Mouse (Mus musculus) limb, embryonic 11.5 days (tissue): ENCODE measurements around the gene Trmt5. TPM values are rescaled to one million over a fixed set of nuclear protein-coding genes. Genes with fewer than 3 reads are reported as not detected.

Experiments used
- ATAC-seq: fragments of 200-750 bp; cut with Nextera tagmentation; 2 replicates; pipeline ENCODE4 v1.8.0; 2017; ENCODE audit warnings: low read depth; ENCODE audit not compliant: insufficient number of reproducible peaks, low FRiP score, low TSS enrichment
- DNase-seq: peaks from one replicate; pipeline ENCODE4 v3.0.0-alpha.2; 2015; ENCODE audit warnings: low spot score
- H3K27ac ChIP-seq: fragments of 300-500 bp; sonication (generic); replicated peaks from 2 replicates; pipeline ENCODE4 v1.5.1; 2014; ENCODE audit warnings: low read depth, mild to moderate bottlenecking, low read length
- H3K27me3 ChIP-seq: fragments of 300-500 bp; sonication (generic); 2 replicates; pipeline ENCODE4 v1.6.1; 2014; ENCODE audit warnings: mild to moderate bottlenecking, low read length, mixed read lengths; ENCODE audit not compliant: control insufficient read depth, insufficient read depth
- H3K36me3 ChIP-seq: fragments of 300-500 bp; sonication (generic); 2 replicates; pipeline ENCODE4 v1.6.1; 2014; ENCODE audit warnings: mild to moderate bottlenecking, low read length, moderate library complexity, mixed read lengths; ENCODE audit not compliant: control insufficient read depth, insufficient read depth
- H3K4me1 ChIP-seq: fragments of 300-500 bp; sonication (generic); 2 replicates; pipeline ENCODE4 v1.6.1; 2014; ENCODE audit warnings: low read length, mixed read lengths; ENCODE audit not compliant: control insufficient read depth, insufficient read depth
- H3K4me2 ChIP-seq: fragments of 300-500 bp; sonication (generic); 2 replicates; pipeline ENCODE4 v1.6.1; 2014; ENCODE audit warnings: low read depth, mild to moderate bottlenecking, moderate library complexity; ENCODE audit not compliant: severe bottlenecking
- H3K4me3 ChIP-seq: fragments of 300-500 bp; sonication (generic); 2 replicates; pipeline ENCODE4 v1.5.1; 2014; ENCODE audit warnings: low read depth, low read length
- H3K9ac ChIP-seq: fragments of 300-500 bp; sonication (generic); 2 replicates; pipeline ENCODE4 v1.6.1; 2014; ENCODE audit warnings: mild to moderate bottlenecking, low read length
- H3K9me3 ChIP-seq: fragments of 300-500 bp; sonication (generic); 2 replicates; pipeline ENCODE4 v1.6.1; 2016; ENCODE audit warnings: low read length; ENCODE audit not compliant: control insufficient read depth
- WGBS: fragments of 180-500 bp; shearing (Covaris S2); extraction: QIAGEN DNeasy Blood & Tissue Kit; methylation state at CpG from one replicate; pipeline ENCODE4 v1.1.7; 2014; 5-methylcytosine and 5-hydroxymethylcytosine counted together
- polyA plus RNA-seq: library from polyadenylated mRNA; unstranded; fragments of >200 nt; fragmentation: Nextera tagmentation; extraction: Ambion mirVana; gene quantifications from 2 replicates; pipeline ENCODE4 v1.2.1, GENCODE M21; 2014

Trmt5 gene
- 25.0 and 25.3 TPM in 2 replicates for polyA plus RNA-seq

GRCm38 (mm10) chr12:73286287-73287092, at the start of gene Trmt5, which contains the start of gene Slc38a6:
Trmt5 (minus strand) TSS chr12:73286710.
Slc38a6 (plus strand) TSS chr12:73286779.
- no peaks in the 10 kb centered on the region for H3K27me3 ChIP-seq

GRCm38 (mm10) chr12:73334051-73334551, 47.6 kb upstream of the Trmt5 start:
- H3K27ac ChIP-seq, result no peak overlapping the region
- H3K4me1 ChIP-seq, result peaks cover 11% of the 10 kb centered on the region
- H3K36me3 ChIP-seq, result no peaks in the 10 kb centered on the region
- 73% methylated on average over 8 of the region's 8 CpGs for WGBS
- no peak overlapping the region for H3K4me3 ChIP-seq
- no peaks in the 10 kb centered on the region for H3K27me3 ChIP-seq
- H3K9ac ChIP-seq, result no peak overlapping the region
- H3K9me3 ChIP-seq, result no peaks in the 10 kb centered on the region
- H3K4me2 ChIP-seq, result no peak overlapping the region
- ATAC-seq (no peak), DNase-seq (no peak)

More at GRCm38 (mm10) chr12:73286287-73287092, at the start of gene Trmt5, which contains the start of gene Slc38a6:
- Histone ChIP-seq H3K4me2 (peak within 1 kb of the TSS; percentile 78), H3K9ac (peak within 1 kb of the TSS; percentile 81), H3K4me1 (peaks cover 6% of the 10 kb centered on the region; the same call in 1 of the 2 replicates), H3K27ac (peak within 1 kb of the TSS; percentile 77; the same call in 1 of the 2 replicates), H3K9me3 (no peaks in the 10 kb centered on the region), H3K4me3 (peak within 1 kb of the TSS; percentile 72), H3K36me3 (peaks cover 6% of the 10 kb centered on the region; the same call in 1 of the 2 replicates)
- DNase-seq (peak; percentile 96), ATAC-seq (peak; percentile 95)
- WGBS, result under 1% methylated on average over 53 of the region's 53 CpGs

GRCm38 (mm10) chr12:73332701-73333100, 46.2 kb upstream of the Trmt5 start:
- no peak for ATAC-seq
- no peak for DNase-seq

GRCm38 (mm10) chr12:73330236-73330635, 43.7 kb upstream of the Trmt5 start:
- Histone ChIP-seq H3K4me3 (no peak overlapping the region), H3K9me3 (no peaks in the 10 kb centered on the region), H3K27me3 (no peaks in the 10 kb centered on the region), H3K4me1 (peaks cover 8% of the 10 kb centered on the region), H3K4me2 (no peak overlapping the region), H3K36me3 (no peaks in the 10 kb centered on the region), H3K27ac (no peak overlapping the region), H3K9ac (no peak overlapping the region)
- 85% methylated on average over 7 of the region's 7 CpGs for WGBS
- DNase-seq (no peak), ATAC-seq (no peak)

More at GRCm38 (mm10) chr12:73332701-73333100, 46.2 kb upstream of the Trmt5 start:
- Histone ChIP-seq H3K36me3 (no peaks in the 10 kb centered on the region), H3K9ac (no peak overlapping the region), H3K27ac (no peak overlapping the region), H3K9me3 (no peaks in the 10 kb centered on the region), H3K27me3 (no peaks in the 10 kb centered on the region), H3K4me2 (no peak overlapping the region), H3K4me3 (no peak overlapping the region), H3K4me1 (peaks cover 10% of the 10 kb centered on the region)
- WGBS, result 33% methylated on average over 4 of the region's 4 CpGs

GRCm38 (mm10) chr12:73328448-73329167, 42.1 kb upstream of the Trmt5 start:
- 87% methylated on average over 4 of the region's 4 CpGs for WGBS
- ATAC-seq (no peak), DNase-seq (no peak)
- H3K4me1 ChIP-seq, result peaks cover 2% of the 10 kb centered on the region
- H3K4me2 ChIP-seq, result no peak overlapping the region
- no peaks in the 10 kb centered on the region for H3K9me3 ChIP-seq
- no peak overlapping the region for H3K4me3 ChIP-seq
- no peaks in the 10 kb centered on the region for H3K36me3 ChIP-seq
- no peaks in the 10 kb centered on the region for H3K27me3 ChIP-seq
- H3K27ac ChIP-seq, result no peak overlapping the region
- H3K9ac ChIP-seq, result no peak overlapping the region

GRCm38 (mm10) chr12:73327381-73327780, 40.9 kb upstream of the Trmt5 start:
- Histone ChIP-seq H3K27me3 (no peaks in the 10 kb centered on the region), H3K9ac (no peak overlapping the region), H3K4me3 (no peak overlapping the region), H3K36me3 (no peaks in the 10 kb centered on the region), H3K4me1 (no peaks in the 10 kb centered on the region; the same call in 1 of the 2 replicates), H3K4me2 (no peak overlapping the region), H3K9me3 (no peaks in the 10 kb centered on the region), H3K27ac (no peak overlapping the region)
- DNase-seq, result no peak
- WGBS, result 40% methylated on average over 3 of the region's 3 CpGs
- no peak for ATAC-seq

- H3K4me1 ChIP-seq, result no peaks in the 10 kb centered on the region; the same call in 1 of the 2 replicates
- no peak overlapping the region for H3K9ac ChIP-seq
- H3K9me3 ChIP-seq, result no peaks in the 10 kb centered on the region
- H3K36me3 ChIP-seq, result no peaks in the 10 kb centered on the region
- H3K4me2 ChIP-seq, result no peak overlapping the region
- H3K4me3 ChIP-seq, result no peak overlapping the region
- H3K27ac ChIP-seq, result no peak overlapping the region
- no peak for DNase-seq
- WGBS, result 64% methylated on average over 4 of the region's 4 CpGs
- no peak for ATAC-seq
- no peaks in the 10 kb centered on the region for H3K27me3 ChIP-seq
Measured at GRCm38 (mm10) chr12:73325617-73326016, 39.1 kb upstream of the Trmt5 start.

GRCm38 (mm10) chr12:73325181-73325580, 38.7 kb upstream of the Trmt5 start:
- no peaks in the 10 kb centered on the region for H3K36me3 ChIP-seq
- no peak overlapping the region for H3K9ac ChIP-seq
- H3K9me3 ChIP-seq, result no peaks in the 10 kb centered on the region
- ATAC-seq, result no peak
- H3K27ac ChIP-seq, result no peak overlapping the region
- H3K4me2 ChIP-seq, result no peak overlapping the region
- WGBS, result 69% methylated on average over 2 of the region's 2 CpGs
- H3K4me1 ChIP-seq, result no peaks in the 10 kb centered on the region; the same call in 1 of the 2 replicates
- no peak for DNase-seq
- H3K27me3 ChIP-seq, result no peaks in the 10 kb centered on the region
- no peak overlapping the region for H3K4me3 ChIP-seq
